Mouse (Mus musculus) stomach, embryonic 14.5 days (tissue): ENCODE results near the gene Defb15. TPM values are rescaled to one million over a fixed set of nuclear protein-coding genes. Genes with fewer than 3 reads are reported as not detected.

ENCODE experiments used
- ATAC-seq: fragments of 200-750 bp; cut with Nextera tagmentation; 2 replicates; pipeline ENCODE4 v1.8.0; 2017; ENCODE audit warnings: low read depth, moderate TSS enrichment; ENCODE audit not compliant: insufficient number of reproducible peaks, insufficient read depth, low FRiP score
- H3K27ac ChIP-seq: fragments of 300-500 bp; sonication (generic); 2 replicates; pipeline ENCODE4 v1.5.1; 2014; ENCODE audit warnings: mild to moderate bottlenecking, low read length, moderate library complexity, mixed read lengths
- H3K27me3 ChIP-seq: fragments of 300-500 bp; sonication (generic); 2 replicates; pipeline ENCODE4 v1.6.1; 2014; ENCODE audit warnings: low read length, control low read depth, mixed read lengths; ENCODE audit not compliant: control insufficient read depth, insufficient read depth
- H3K36me3 ChIP-seq: fragments of 300-500 bp; sonication (generic); 2 replicates; pipeline ENCODE4 v1.6.1; 2014; ENCODE audit warnings: mild to moderate bottlenecking, control low read depth, low read length, moderate library complexity, mixed read lengths; ENCODE audit not compliant: control insufficient read depth, insufficient read depth
- H3K4me1 ChIP-seq: fragments of 300-500 bp; sonication (generic); 2 replicates; pipeline ENCODE4 v1.6.1; 2014; ENCODE audit warnings: low read length, control low read depth, mixed read lengths; ENCODE audit not compliant: control insufficient read depth, insufficient read depth
- H3K4me2 ChIP-seq: fragments of 300-500 bp; sonication (generic); replicated peaks from 2 replicates; pipeline ENCODE4 v1.6.1; 2014; ENCODE audit warnings: low read depth, low read length, control low read depth
- H3K4me3 ChIP-seq: fragments of 300-500 bp; sonication (generic); 2 replicates; pipeline ENCODE4 v1.5.1; 2014; ENCODE audit warnings: low read depth, low read length, control low read depth
- H3K9ac ChIP-seq: fragments of 300-500 bp; sonication (generic); replicated peaks from 2 replicates; pipeline ENCODE4 v1.6.1; 2014; ENCODE audit warnings: low read depth, mild to moderate bottlenecking, control low read depth, low read length, moderate library complexity, mixed read lengths
- H3K9me3 ChIP-seq: fragments of 300-500 bp; sonication (generic); 2 replicates; pipeline ENCODE4 v1.6.1; 2016; ENCODE audit warnings: low read depth, low read length, control low read depth; ENCODE audit not compliant: control insufficient read depth
- WGBS: fragments of 180-500 bp; shearing (Covaris S2); extraction: QIAGEN DNeasy Blood & Tissue Kit; methylation state at CpG from one replicate; pipeline ENCODE4 v1.1.7; 2014; 5-methylcytosine and 5-hydroxymethylcytosine counted together
- polyA plus RNA-seq: library from polyadenylated mRNA; unstranded; fragments of >200 nt; fragmentation: Nextera tagmentation; extraction: Ambion mirVana; gene quantifications from 2 replicates; pipeline ENCODE4 v1.2.1, GENCODE M21; 2014

Defb15 gene
- polyA plus RNA-seq: not detected in 2 replicates

- H3K4me3 ChIP-seq: no peak within 1 kb of the TSS
- H3K4me2 ChIP-seq: no peak within 1 kb of the TSS
- H3K4me1 ChIP-seq: no peaks in the 10 kb centered on the region
- no peak within 1 kb of the TSS for H3K27ac ChIP-seq
- no peaks in the 10 kb centered on the region for H3K36me3 ChIP-seq
- WGBS: 93% methylated on average over 6 of the region's 6 CpGs
- no peak within 1 kb of the TSS for H3K9ac ChIP-seq
- H3K9me3 ChIP-seq: no peaks in the 10 kb centered on the region
- no peaks in the 10 kb centered on the region for H3K27me3 ChIP-seq
- ATAC-seq: no peak
These were observed at the start of gene Defb15 for GRCm38 (mm10) chr8:21932610-21933009. TSS of gene Defb15 (minus strand) at chr8:21932710.

GRCm38 (mm10) chr8:21981664-21982337, 49.3 kb upstream of the Defb15 start:
- Histone ChIP-seq H3K9ac (no peak overlapping the region), H3K4me1 (no peaks in the 10 kb centered on the region), H3K4me2 (no peak overlapping the region), H3K27ac (no peak overlapping the region), H3K27me3 (no peaks in the 10 kb centered on the region), H3K9me3 (no peaks in the 10 kb centered on the region), H3K4me3 (no peak overlapping the region), H3K36me3 (no peaks in the 10 kb centered on the region)
- ATAC-seq: no peak
- WGBS: 64% methylated on average over 8 of the region's 8 CpGs

GRCm38 (mm10) chr8:21978193-21978592, 45.7 kb upstream of the Defb15 start:
- 68% methylated on average over 4 of the region's 4 CpGs for WGBS
- H3K27ac ChIP-seq: no peak overlapping the region
- no peaks in the 10 kb centered on the region for H3K27me3 ChIP-seq
- H3K4me2 ChIP-seq: no peak overlapping the region
- H3K9me3 ChIP-seq: no peaks in the 10 kb centered on the region
- ATAC-seq: no peak
- H3K4me3 ChIP-seq: no peak overlapping the region
- H3K9ac ChIP-seq: no peak overlapping the region
- H3K4me1 ChIP-seq: no peaks in the 10 kb centered on the region
- H3K36me3 ChIP-seq: no peaks in the 10 kb centered on the region

GRCm38 (mm10) chr8:21969475-21969874, 37.0 kb upstream of the Defb15 start, which contains the start of gene Ccdc70:
TSS of gene Ccdc70 (plus strand) at chr8:21969775.
- no peaks in the 10 kb centered on the region for H3K27me3 ChIP-seq
- H3K9me3 ChIP-seq: no peaks in the 10 kb centered on the region
- ATAC-seq: no peak
- H3K4me2 ChIP-seq: no peak within 1 kb of the TSS
- H3K27ac ChIP-seq: no peak within 1 kb of the TSS
- H3K36me3 ChIP-seq: no peaks in the 10 kb centered on the region
- H3K4me1 ChIP-seq: no peaks in the 10 kb centered on the region
- no peak within 1 kb of the TSS for H3K9ac ChIP-seq
- WGBS: 71% methylated on average over 3 of the region's 3 CpGs
- H3K4me3 ChIP-seq: no peak within 1 kb of the TSS

GRCm38 (mm10) chr8:21966646-21967045, 34.1 kb upstream of the Defb15 start:
- Histone ChIP-seq H3K9me3 (no peaks in the 10 kb centered on the region), H3K4me3 (no peak overlapping the region), H3K4me2 (no peak overlapping the region), H3K36me3 (no peaks in the 10 kb centered on the region), H3K27ac (no peak overlapping the region), H3K4me1 (no peaks in the 10 kb centered on the region), H3K9ac (no peak overlapping the region), H3K27me3 (no peaks in the 10 kb centered on the region)
- no peak for ATAC-seq
- WGBS: 92% methylated on average over 1 of the region's 1 CpGs

- H3K9me3 ChIP-seq: no peaks in the 10 kb centered on the region
- H3K4me2 ChIP-seq: no peak within 1 kb of the TSS
- H3K27me3 ChIP-seq: no peaks in the 10 kb centered on the region
- H3K4me3 ChIP-seq: no peak within 1 kb of the TSS
- H3K9ac ChIP-seq: no peak within 1 kb of the TSS
- WGBS: 89% methylated on average over 2 of the region's 2 CpGs
- ATAC-seq: no peak
- H3K36me3 ChIP-seq: no peaks in the 10 kb centered on the region
- H3K4me1 ChIP-seq: no peaks in the 10 kb centered on the region
- no peak within 1 kb of the TSS for H3K27ac ChIP-seq
These were observed 25.9 kb upstream of the Defb15 start, which contains the start of gene Fam90a1a for GRCm38 (mm10) chr8:21958414-21958813. TSS of gene Fam90a1a (plus strand) at chr8:21958714.

GRCm38 (mm10) chr8:21956336-21956735, 23.8 kb upstream of the Defb15 start:
- no peaks in the 10 kb centered on the region for H3K9me3 ChIP-seq
- H3K9ac ChIP-seq: no peak overlapping the region
- no peaks in the 10 kb centered on the region for H3K27me3 ChIP-seq
- no peaks in the 10 kb centered on the region for H3K36me3 ChIP-seq
- WGBS: 74% methylated on average over 3 of the region's 3 CpGs
- H3K4me1 ChIP-seq: no peaks in the 10 kb centered on the region
- no peak for ATAC-seq
- H3K4me2 ChIP-seq: no peak overlapping the region
- no peak overlapping the region for H3K4me3 ChIP-seq
- no peak overlapping the region for H3K27ac ChIP-seq

GRCm38 (mm10) chr8:21955321-21955720, 22.8 kb upstream of the Defb15 start:
- Histone ChIP-seq H3K9me3 (no peaks in the 10 kb centered on the region), H3K4me3 (no peak overlapping the region), H3K27ac (no peak overlapping the region), H3K4me2 (no peak overlapping the region), H3K36me3 (no peaks in the 10 kb centered on the region), H3K9ac (no peak overlapping the region), H3K4me1 (no peaks in the 10 kb centered on the region), H3K27me3 (no peaks in the 10 kb centered on the region)
- 4% methylated on average over 9 of the region's 9 CpGs for WGBS
- ATAC-seq: no peak
